Mouse (Mus musculus) myocyte (in vitro differentiated cells): ENCODE data around the gene Ccdc51. TPM values are rescaled to one million over a fixed set of nuclear protein-coding genes. Genes with fewer than 3 reads are reported as not detected.

ENCODE experiments used
- H3K27me3 ChIP-seq: one replicate; pipeline ENCODE4 v1.6.1; 2011; ENCODE audit not compliant: control insufficient read depth, insufficient read depth, insufficient read length
- H3K36me3 ChIP-seq: one replicate; pipeline ENCODE4 v1.6.1; 2011; ENCODE audit not compliant: control insufficient read depth, insufficient read depth
- H3K4me2 ChIP-seq: one replicate; pipeline ENCODE4 v1.6.1; 2011; ENCODE audit warnings: low read depth, control low read depth
- H3K4me3 ChIP-seq: one replicate; pipeline ENCODE4 v1.5.1; 2011; ENCODE audit warnings: mild to moderate bottlenecking, control low read depth, moderate library complexity
- H3K79me2 ChIP-seq: one replicate; pipeline ENCODE4 v1.6.1; 2011; ENCODE audit not compliant: control insufficient read depth, insufficient read depth
- H3ac ChIP-seq: one replicate; pipeline ENCODE4 v1.6.1; 2011; ENCODE audit not compliant: control insufficient read depth, insufficient read length
- CEBPB ChIP-seq: IDR thresholded peaks from 2 replicates; pipeline ENCODE4 v1.6.1; 2011; ENCODE audit warnings: mild to moderate bottlenecking, moderate library complexity; ENCODE audit not compliant: poor library complexity, insufficient read depth, severe bottlenecking
- E2F4 ChIP-seq: IDR thresholded peaks from one replicate; pipeline ENCODE4 v1.6.1; 2011; ENCODE audit warnings: mild to moderate bottlenecking, control low read depth, moderate library complexity; ENCODE audit not compliant: insufficient read depth
- MAX ChIP-seq: IDR thresholded peaks from one replicate; pipeline ENCODE4 v1.6.1; 2011; ENCODE audit warnings: low read depth, mild to moderate bottlenecking, control low read depth
- MYOD1 ChIP-seq, 3 experiments: IDR thresholded peaks; one replicate each; pipeline ENCODE4 v1.6.1; 2011; ENCODE audit warnings: control low read depth in 2 of 3, low read depth in 2 of 3, mild to moderate bottlenecking in 2 of 3, moderate library complexity in 1 of 3; ENCODE audit not compliant: insufficient read length in 2 of 3, control insufficient read depth in 1 of 3
- MYOG ChIP-seq, 3 experiments: IDR thresholded peaks; one replicate each; pipeline ENCODE4 v1.6.1; 2011; ENCODE audit warnings: control low read depth in 2 of 3, low read depth in 2 of 3, mild to moderate bottlenecking in 2 of 3; ENCODE audit not compliant: insufficient read length in 2 of 3, control insufficient read depth in 1 of 3, insufficient read depth in 1 of 3
- POLR2A ChIP-seq: IDR thresholded peaks from one replicate; pipeline ENCODE4 v1.6.1; 2011; ENCODE audit warnings: low read depth, mild to moderate bottlenecking, control low read depth, moderate library complexity; ENCODE audit not compliant: insufficient read length
- POLR2AphosphoS2 ChIP-seq: IDR thresholded peaks from one replicate; pipeline ENCODE4 v1.6.1; 2011; ENCODE audit warnings: low read depth, control low read depth; ENCODE audit not compliant: insufficient read length
- REST ChIP-seq: IDR thresholded peaks from one replicate; pipeline ENCODE4 v1.6.1; 2011; ENCODE audit warnings: mild to moderate bottlenecking, control low read depth, moderate library complexity; ENCODE audit not compliant: insufficient read depth, insufficient read length
- SRF ChIP-seq: IDR thresholded peaks from one replicate; pipeline ENCODE4 v1.6.1; 2011; ENCODE audit warnings: low read depth; ENCODE audit not compliant: control insufficient read depth, insufficient read length
- TCF12 ChIP-seq: IDR thresholded peaks from one replicate; pipeline ENCODE4 v1.6.1; 2011; ENCODE audit warnings: mild to moderate bottlenecking, control low read depth; ENCODE audit not compliant: poor library complexity, insufficient read depth, severe bottlenecking
- TCF3 ChIP-seq: IDR thresholded peaks from one replicate; pipeline ENCODE4 v1.6.1; 2011; ENCODE audit warnings: low read depth, control low read depth; ENCODE audit not compliant: insufficient read length
- USF1 ChIP-seq: IDR thresholded peaks from one replicate; pipeline ENCODE4 v1.6.1; 2011; ENCODE audit warnings: low read depth, mild to moderate bottlenecking, control low read depth, moderate library complexity
- polyA plus RNA-seq: library from polyadenylated mRNA; unstranded; fragments of >200 nt; fragmentation: generic; extraction: Trizol; gene quantifications from one replicate; pipeline ENCODE4 v1.2.1, GENCODE M21; 2012; ENCODE audit warnings: missing spikeins

Gene Ccdc51
- polyA plus RNA-seq, 1 experiment: 13.8 TPM

GRCm38 (mm10) chr9:109057543-109057942, 24.8 kb upstream of the Ccdc51 start:
- TF ChIP-seq TCF3: no peak
- TF ChIP-seq MYOD1 (IDR thresholded peaks at IDR 0.05; ENCODE audit: control insufficient read depth in 1 of 3, insufficient read length in 2 of 3, low read depth in 2 of 3): no peak
- TF ChIP-seq REST: no peak
- no peak for TF ChIP-seq USF1
- TF ChIP-seq TCF12: no peak
- no peak for TF ChIP-seq POLR2A
- no peak for TF ChIP-seq MYOG (IDR thresholded peaks at IDR 0.05; ENCODE audit: control insufficient read depth in 1 of 3, insufficient read depth in 1 of 3, insufficient read length in 2 of 3, low read depth in 2 of 3)
- no peak for TF ChIP-seq MAX
- TF ChIP-seq POLR2AphosphoS2: no peak
- no peak for TF ChIP-seq E2F4
- H3K27me3 ChIP-seq: no peaks in the 10 kb centered on the region
- H3K4me3 ChIP-seq: no peak overlapping the region
- H3ac ChIP-seq: no peak overlapping the region
- H3K4me2 ChIP-seq: no peak overlapping the region
- no peaks in the 10 kb centered on the region for H3K79me2 ChIP-seq
- H3K36me3 ChIP-seq: no peaks in the 10 kb centered on the region

DNA sequence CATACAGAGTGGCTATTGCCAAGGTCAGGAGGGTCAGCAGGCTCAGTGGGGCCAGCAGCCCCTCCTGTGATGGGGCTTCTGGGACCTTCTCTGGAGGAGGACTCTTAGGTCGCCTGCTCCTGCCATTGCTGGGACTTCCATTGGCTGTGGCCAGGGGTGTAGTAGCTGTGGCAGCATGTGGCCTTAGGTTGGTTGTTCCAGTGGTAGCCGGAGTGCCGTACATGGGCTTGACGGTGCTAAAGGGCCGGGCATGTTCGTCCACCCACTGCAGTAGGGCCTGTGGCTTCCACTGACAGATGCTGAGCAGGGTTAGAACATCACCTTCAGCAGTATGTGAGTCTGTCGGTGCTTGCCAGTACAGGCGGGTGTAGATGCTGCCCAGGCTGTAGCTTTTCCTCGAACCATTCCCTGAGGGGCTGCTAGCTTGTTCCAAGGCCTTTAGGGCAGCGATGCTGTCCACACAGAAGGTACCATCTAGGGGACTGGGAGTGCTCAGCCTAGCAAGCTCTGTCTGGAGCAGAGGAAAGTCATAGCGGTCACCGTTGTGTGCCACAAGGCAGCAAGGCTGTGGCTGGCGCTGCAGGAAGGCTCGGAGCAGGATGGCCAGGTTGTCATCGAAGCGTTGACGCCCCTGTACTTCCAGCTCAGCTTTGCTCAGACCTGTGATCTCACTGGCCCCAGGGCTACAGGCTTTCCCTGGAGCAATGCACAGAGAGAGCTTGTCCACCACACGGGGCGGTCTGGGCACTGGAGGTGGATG, 24.1 kb upstream of the Ccdc51 start:
- TF ChIP-seq SRF: no peak
- no peak for TF ChIP-seq MYOD1 (IDR thresholded peaks at IDR 0.05; ENCODE audit: control insufficient read depth in 1 of 3, insufficient read length in 2 of 3, low read depth in 2 of 3)
- TF ChIP-seq REST: no peak
- no peak for TF ChIP-seq CEBPB
- TF ChIP-seq MYOG (IDR thresholded peaks at IDR 0.05; ENCODE audit: control insufficient read depth in 1 of 3, insufficient read depth in 1 of 3, insufficient read length in 2 of 3, low read depth in 2 of 3): no peak
- TF ChIP-seq E2F4: no peak
- no peak for TF ChIP-seq POLR2A
- no peak for TF ChIP-seq POLR2AphosphoS2
- peak overlapping the region; percentile 14 for H3K4me3 ChIP-seq
- peak overlapping the region; percentile 82 for H3K4me2 ChIP-seq

DNA sequence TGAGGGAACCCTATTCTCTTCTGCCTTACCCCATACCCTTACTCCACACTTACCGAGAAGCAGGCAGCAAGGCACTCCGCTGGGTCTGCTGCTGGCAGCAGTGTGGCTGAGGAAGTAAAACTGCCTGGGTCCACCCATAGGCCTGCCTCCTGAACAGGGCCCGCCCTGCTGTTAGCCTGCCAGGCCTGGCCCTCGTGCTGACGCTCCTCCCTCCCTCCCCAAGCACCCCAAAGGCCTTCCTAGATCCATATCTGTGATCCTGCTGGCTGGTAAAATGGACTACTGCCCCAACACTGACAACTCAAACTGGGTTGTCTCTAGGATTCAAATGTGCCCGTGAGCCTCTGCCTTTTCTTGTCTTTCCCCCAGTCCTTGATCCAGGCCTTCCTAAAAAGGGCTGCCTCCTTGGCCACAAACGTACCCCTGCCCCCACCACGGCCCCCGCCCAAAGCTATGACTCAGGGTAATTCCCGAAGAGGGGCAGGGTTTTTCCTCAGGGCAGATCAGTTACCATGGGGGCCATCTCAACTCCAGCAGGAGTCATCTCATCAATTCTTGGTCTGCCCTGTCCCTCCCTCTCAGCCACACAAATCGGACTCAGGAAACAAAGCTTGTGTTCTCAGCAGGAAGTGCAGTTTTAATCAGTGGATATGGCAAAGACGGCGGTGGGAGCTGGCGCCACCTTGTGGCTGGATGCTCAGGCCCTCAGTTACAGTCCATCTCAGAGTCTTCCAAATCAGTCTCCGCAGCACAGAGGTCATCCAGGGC, 23.0 kb upstream of the Ccdc51 start, which contains the start of gene Trex1:
Gene Trex1, minus strand, starts transcription at position 599 of the 768 bp plus-strand sequence.
- no peaks in the 10 kb centered on the region for H3K79me2 ChIP-seq
- peak within 1 kb of the TSS; percentile 14 for H3K4me3 ChIP-seq
- H3K27me3 ChIP-seq: no peaks in the 10 kb centered on the region
- H3K36me3 ChIP-seq: peaks cover 8% of the 10 kb centered on the region
- TF ChIP-seq POLR2AphosphoS2: peak; percentile 92
- no peak for TF ChIP-seq MAX
- TF ChIP-seq REST: no peak
- peak; percentile 93 for TF ChIP-seq POLR2A
- peak in 1 of 3 experiments; percentile 15 for TF ChIP-seq MYOD1 (IDR thresholded peaks at IDR 0.05; ENCODE audit: control insufficient read depth in 1 of 3, insufficient read length in 2 of 3, low read depth in 2 of 3)
- peak within 1 kb of the TSS; percentile 82 for H3K4me2 ChIP-seq
- peak within 1 kb of the TSS; percentile 20 for H3ac ChIP-seq

More for the DNA sequence above, 24.1 kb upstream of the Ccdc51 start:
- no peaks in the 10 kb centered on the region for H3K27me3 ChIP-seq
- H3K36me3 ChIP-seq: peaks cover 6% of the 10 kb centered on the region
- H3K79me2 ChIP-seq: no peaks in the 10 kb centered on the region
- peak overlapping the region; percentile 20 for H3ac ChIP-seq

DNA sequence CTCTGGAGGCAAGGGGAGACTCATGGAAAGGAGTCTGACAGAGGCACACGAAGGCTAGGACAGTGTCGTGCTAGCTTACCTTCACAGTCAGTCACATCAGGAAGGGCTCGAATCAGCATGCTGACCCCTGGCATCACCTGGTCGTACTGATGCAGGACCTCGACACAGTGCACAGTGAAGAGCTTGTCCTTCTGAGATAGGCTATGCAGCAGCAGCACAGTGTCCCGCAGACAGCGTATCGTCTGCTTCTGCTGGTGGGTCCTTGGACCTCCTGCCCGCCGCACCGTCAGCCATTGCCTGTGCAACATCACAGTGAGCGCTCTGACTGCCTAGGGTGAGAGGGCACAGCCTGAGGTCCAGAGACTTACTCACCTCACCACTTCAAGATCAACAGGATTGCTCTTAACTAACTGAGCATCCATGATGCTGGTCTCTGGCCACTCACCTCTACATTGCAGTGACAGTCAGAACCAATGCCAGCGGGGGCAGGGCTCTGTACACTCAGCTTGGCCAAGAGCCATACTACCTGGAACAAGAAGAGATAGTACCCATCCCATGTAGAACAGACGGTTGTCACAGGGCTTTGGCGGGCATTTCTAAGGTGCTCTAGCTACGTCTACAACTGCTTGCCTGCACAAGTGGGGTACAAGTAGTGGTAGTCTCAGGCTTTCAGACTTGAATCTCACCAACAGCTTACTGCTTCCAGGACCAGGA, 22.0 kb upstream of the Ccdc51 start:
- Histone ChIP-seq H3K27me3 (no peaks in the 10 kb centered on the region), H3ac (peak overlapping the region; percentile 20), H3K4me3 (peak overlapping the region; percentile 14), H3K36me3 (peaks cover 8% of the 10 kb centered on the region), H3K4me2 (peak overlapping the region; percentile 82), H3K79me2 (no peaks in the 10 kb centered on the region)
- TF ChIP-seq USF1 (no peak), POLR2AphosphoS2 (peak; percentile 91)

- Histone ChIP-seq H3ac (no peak overlapping the region), H3K79me2 (no peaks in the 10 kb centered on the region), H3K36me3 (peaks cover 12% of the 10 kb centered on the region), H3K4me3 (no peak overlapping the region), H3K4me2 (no peak overlapping the region), H3K27me3 (no peaks in the 10 kb centered on the region)
- TF ChIP-seq MYOG (IDR thresholded peaks at IDR 0.05; ENCODE audit: control insufficient read depth in 1 of 3, insufficient read depth in 1 of 3, insufficient read length in 2 of 3, low read depth in 2 of 3) (no peak), TCF3 (no peak), POLR2AphosphoS2 (peak; percentile 35)
Observed at GRCm38 (mm10) chr9:109060898-109061295, 21.4 kb upstream of the Ccdc51 start.
